Mouse (Mus musculus) limb, embryonic 11.5 days (tissue): ENCODE measurements around the gene Lcmt1. TPM values are rescaled to one million over a fixed set of nuclear protein-coding genes. Genes with fewer than 3 reads are reported as not detected.

ENCODE experiments used
- ATAC-seq: fragments of 200-750 bp; cut with Nextera tagmentation; 2 replicates; pipeline ENCODE4 v1.8.0; 2017; ENCODE audit warnings: low read depth; ENCODE audit not compliant: insufficient number of reproducible peaks, low FRiP score, low TSS enrichment
- DNase-seq: peaks from one replicate; pipeline ENCODE4 v3.0.0-alpha.2; 2015; ENCODE audit warnings: low spot score
- H3K27ac ChIP-seq: fragments of 300-500 bp; sonication (generic); replicated peaks from 2 replicates; pipeline ENCODE4 v1.5.1; 2014; ENCODE audit warnings: low read depth, mild to moderate bottlenecking, low read length
- H3K27me3 ChIP-seq: fragments of 300-500 bp; sonication (generic); 2 replicates; pipeline ENCODE4 v1.6.1; 2014; ENCODE audit warnings: mild to moderate bottlenecking, low read length, mixed read lengths; ENCODE audit not compliant: control insufficient read depth, insufficient read depth
- H3K36me3 ChIP-seq: fragments of 300-500 bp; sonication (generic); 2 replicates; pipeline ENCODE4 v1.6.1; 2014; ENCODE audit warnings: mild to moderate bottlenecking, low read length, moderate library complexity, mixed read lengths; ENCODE audit not compliant: control insufficient read depth, insufficient read depth
- H3K4me1 ChIP-seq: fragments of 300-500 bp; sonication (generic); 2 replicates; pipeline ENCODE4 v1.6.1; 2014; ENCODE audit warnings: low read length, mixed read lengths; ENCODE audit not compliant: control insufficient read depth, insufficient read depth
- H3K4me2 ChIP-seq: fragments of 300-500 bp; sonication (generic); 2 replicates; pipeline ENCODE4 v1.6.1; 2014; ENCODE audit warnings: low read depth, mild to moderate bottlenecking, moderate library complexity; ENCODE audit not compliant: severe bottlenecking
- H3K4me3 ChIP-seq: fragments of 300-500 bp; sonication (generic); 2 replicates; pipeline ENCODE4 v1.5.1; 2014; ENCODE audit warnings: low read depth, low read length
- H3K9ac ChIP-seq: fragments of 300-500 bp; sonication (generic); 2 replicates; pipeline ENCODE4 v1.6.1; 2014; ENCODE audit warnings: mild to moderate bottlenecking, low read length
- H3K9me3 ChIP-seq: fragments of 300-500 bp; sonication (generic); 2 replicates; pipeline ENCODE4 v1.6.1; 2016; ENCODE audit warnings: low read length; ENCODE audit not compliant: control insufficient read depth
- WGBS: fragments of 180-500 bp; shearing (Covaris S2); extraction: QIAGEN DNeasy Blood & Tissue Kit; methylation state at CpG from one replicate; pipeline ENCODE4 v1.1.7; 2014; 5-methylcytosine and 5-hydroxymethylcytosine counted together
- polyA plus RNA-seq: library from polyadenylated mRNA; unstranded; fragments of >200 nt; fragmentation: Nextera tagmentation; extraction: Ambion mirVana; gene quantifications from 2 replicates; pipeline ENCODE4 v1.2.1, GENCODE M21; 2014

The Lcmt1 gene
- 50.7 and 60.7 TPM in 2 replicates for polyA plus RNA-seq

DNA sequence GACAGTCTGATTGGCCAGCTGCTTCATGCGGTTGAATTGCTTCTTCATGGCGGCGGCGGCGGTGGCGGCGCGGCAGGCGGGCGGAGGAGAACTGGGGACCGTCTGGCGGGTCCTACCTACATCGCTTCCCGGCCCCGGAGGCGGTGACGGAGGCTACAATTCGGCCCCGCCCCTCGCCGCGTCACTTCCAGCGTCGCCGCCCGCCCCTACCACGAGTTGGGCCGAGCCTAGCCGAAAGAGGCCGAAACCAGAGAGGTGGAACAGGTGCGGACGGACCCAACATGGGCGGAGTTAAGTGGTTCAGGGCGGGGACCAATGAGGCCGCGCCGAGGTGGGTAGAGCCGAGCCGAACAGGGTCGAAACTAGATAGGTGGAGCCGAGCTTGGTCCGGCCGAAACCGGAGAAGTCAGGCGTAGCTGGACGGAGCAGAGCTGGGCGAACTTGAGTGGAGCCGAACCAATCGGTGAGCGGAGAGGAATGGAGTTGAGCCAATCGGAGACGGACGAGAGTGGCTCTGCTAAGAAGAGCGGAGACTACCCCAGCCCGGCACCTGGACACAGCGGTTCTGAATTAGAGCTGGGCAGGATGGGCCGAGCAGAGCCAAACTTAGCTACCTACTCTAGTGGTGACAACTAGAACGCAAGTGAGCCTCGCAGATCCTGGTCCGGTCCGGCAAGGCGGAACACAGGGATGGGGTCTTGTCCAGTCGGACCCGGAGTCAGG, at the start of gene Lcmt1, which contains the start of gene Arhgap17:
Lcmt1 (plus strand) TSS at position 26 of the 723 bp plus-strand sequence.
Arhgap17 (minus strand) TSS at position 157 of the 723 bp plus-strand sequence.
- Histone ChIP-seq H3K9me3 (no peaks in the 10 kb centered on the region), H3K27me3 (no peaks in the 10 kb centered on the region), H3K4me2 (peak within 1 kb of the TSS; percentile 69), H3K36me3 (no peaks in the 10 kb centered on the region), H3K9ac (peak within 1 kb of the TSS; percentile 89), H3K4me1 (peaks cover 12% of the 10 kb centered on the region), H3K27ac (peak within 1 kb of the TSS; percentile 85), H3K4me3 (peak within 1 kb of the TSS; percentile 55)
- DNase-seq (peak; percentile 98), ATAC-seq (peak; percentile 99)
- under 1% methylated on average over 64 of the region's 64 CpGs for WGBS

DNA sequence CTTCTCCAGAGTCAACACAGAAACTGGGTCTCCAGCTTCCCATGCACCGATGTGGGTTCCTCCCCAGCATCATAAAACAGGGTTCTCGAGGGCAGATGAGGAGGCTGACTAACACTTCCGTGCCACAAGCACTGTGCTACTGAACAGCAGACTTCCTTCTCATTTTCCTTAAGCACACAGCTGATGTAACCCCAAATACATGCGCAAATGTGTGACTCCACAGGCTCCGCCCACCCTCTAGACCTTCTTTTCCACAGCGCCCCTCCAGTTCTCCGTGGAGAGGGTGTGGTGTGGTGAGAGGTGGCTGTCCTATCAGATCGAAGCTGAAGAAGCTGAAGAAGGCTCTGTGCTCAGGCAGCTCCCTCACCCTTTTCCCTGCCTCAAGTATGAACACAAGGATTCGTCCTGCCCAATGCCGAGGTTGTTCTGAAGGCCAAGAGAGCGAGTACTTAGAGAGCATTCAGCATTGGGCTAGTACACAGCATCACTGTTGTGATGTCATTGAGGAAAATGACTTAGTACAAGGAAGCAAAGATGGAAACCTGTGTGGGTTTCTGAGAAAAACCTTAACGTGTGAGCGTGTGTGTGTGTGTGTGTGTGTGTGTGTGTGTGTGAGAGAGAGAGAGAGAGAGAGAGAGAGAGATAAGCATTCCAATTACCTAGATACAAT, 47.0 kb upstream of the Lcmt1 start:
- 88% methylated on average over 13 of the region's 13 CpGs for whole genome bisulfite sequencing
- no peaks in the 10 kb centered on the region for H3K9me3 ChIP-seq
- no peak overlapping the region for H3K9ac ChIP-seq
- H3K4me2 ChIP-seq = no peak overlapping the region
- no peaks in the 10 kb centered on the region for H3K27me3 ChIP-seq
- ATAC-seq = no peak
- H3K27ac ChIP-seq = no peak overlapping the region
- no peak for DNase-seq
- H3K36me3 ChIP-seq = peaks cover 8% of the 10 kb centered on the region
- H3K4me1 ChIP-seq = no peaks in the 10 kb centered on the region
- no peak overlapping the region for H3K4me3 ChIP-seq

DNA sequence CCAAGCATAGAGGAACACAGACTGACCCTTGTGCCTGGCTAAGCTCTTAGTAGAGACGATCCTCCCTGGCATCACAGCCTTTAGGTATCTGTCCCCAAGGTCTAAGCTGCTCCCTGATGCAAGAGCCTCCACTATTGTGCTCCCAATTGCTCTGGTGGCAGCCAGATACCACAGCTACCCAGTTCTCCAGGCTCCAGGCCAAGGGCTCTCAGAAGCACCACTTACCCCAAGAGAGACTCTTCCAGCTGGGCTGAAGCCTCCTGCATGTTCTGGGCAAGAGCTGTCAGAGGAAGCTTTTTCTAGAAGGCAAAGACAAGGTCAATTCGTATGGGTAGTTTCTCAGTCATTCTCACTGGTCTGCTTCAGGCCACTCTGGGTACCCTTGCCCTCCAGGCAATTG, 46.2 kb upstream of the Lcmt1 start:
- Histone ChIP-seq H3K36me3 (peaks cover 8% of the 10 kb centered on the region), H3K27ac (no peak overlapping the region), H3K9me3 (no peaks in the 10 kb centered on the region), H3K4me1 (no peaks in the 10 kb centered on the region), H3K4me2 (no peak overlapping the region), H3K9ac (no peak overlapping the region), H3K27me3 (no peaks in the 10 kb centered on the region), H3K4me3 (no peak overlapping the region)
- ATAC-seq = no peak
- DNase-seq = no peak
- WGBS = 86% methylated on average over 2 of the region's 2 CpGs

DNA sequence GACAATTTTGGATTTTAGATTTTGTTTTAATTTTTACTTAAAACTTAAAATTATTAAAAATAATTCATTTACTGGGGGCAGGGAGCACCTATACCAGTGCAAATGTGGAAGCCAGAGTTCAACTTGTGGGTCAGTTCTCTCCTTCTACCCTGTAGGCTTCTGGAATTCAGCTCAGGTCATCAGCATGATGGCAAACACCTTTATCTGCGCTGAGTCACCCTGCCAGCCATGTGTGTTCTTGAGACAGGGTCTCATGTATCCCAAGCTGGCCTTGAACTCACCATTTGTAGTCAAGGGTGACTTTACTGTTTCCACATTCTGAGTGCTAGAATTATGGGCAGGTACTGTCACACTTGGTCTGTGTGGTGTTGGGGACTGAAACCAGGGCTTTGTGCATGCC, 45.5 kb upstream of the Lcmt1 start:
- H3K36me3 ChIP-seq = peaks cover 8% of the 10 kb centered on the region
- WGBS = 100% methylated on average over 1 of the region's 1 CpGs
- H3K27ac ChIP-seq = no peak overlapping the region

DNA sequence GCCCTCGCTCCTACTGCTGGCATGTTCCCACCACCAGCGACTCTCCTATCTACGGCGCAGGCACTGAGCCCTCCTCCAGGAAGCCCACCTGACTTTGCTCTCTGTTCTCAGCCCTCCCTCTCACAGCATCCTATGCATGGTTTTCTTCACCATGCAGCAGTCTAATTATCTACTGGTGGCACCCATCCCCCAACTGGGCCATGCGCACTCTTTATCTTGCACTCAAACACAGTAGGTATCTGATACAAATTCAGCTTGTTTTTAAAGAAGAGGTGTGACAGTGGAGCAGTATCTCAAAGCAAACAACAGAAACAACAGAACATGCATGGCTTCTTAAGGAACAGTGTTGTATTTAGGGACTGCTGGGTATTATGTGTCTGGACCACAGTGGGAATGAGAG, 43.5 kb upstream of the Lcmt1 start:
- Histone ChIP-seq H3K9me3 (no peaks in the 10 kb centered on the region), H3K27me3 (no peaks in the 10 kb centered on the region), H3K4me2 (no peak overlapping the region), H3K4me1 (no peaks in the 10 kb centered on the region), H3K4me3 (no peak overlapping the region), H3K9ac (no peak overlapping the region), H3K27ac (no peak overlapping the region), H3K36me3 (peaks cover 8% of the 10 kb centered on the region)
- no peak for DNase-seq
- WGBS = 93% methylated on average over 5 of the region's 5 CpGs
- no peak for ATAC-seq

More for the DNA sequence above, 45.5 kb upstream of the Lcmt1 start:
- DNase-seq (no peak), ATAC-seq (no peak)
- Histone ChIP-seq H3K27me3 (no peaks in the 10 kb centered on the region), H3K4me2 (no peak overlapping the region), H3K9ac (no peak overlapping the region), H3K9me3 (no peaks in the 10 kb centered on the region), H3K4me1 (no peaks in the 10 kb centered on the region), H3K4me3 (no peak overlapping the region)

DNA sequence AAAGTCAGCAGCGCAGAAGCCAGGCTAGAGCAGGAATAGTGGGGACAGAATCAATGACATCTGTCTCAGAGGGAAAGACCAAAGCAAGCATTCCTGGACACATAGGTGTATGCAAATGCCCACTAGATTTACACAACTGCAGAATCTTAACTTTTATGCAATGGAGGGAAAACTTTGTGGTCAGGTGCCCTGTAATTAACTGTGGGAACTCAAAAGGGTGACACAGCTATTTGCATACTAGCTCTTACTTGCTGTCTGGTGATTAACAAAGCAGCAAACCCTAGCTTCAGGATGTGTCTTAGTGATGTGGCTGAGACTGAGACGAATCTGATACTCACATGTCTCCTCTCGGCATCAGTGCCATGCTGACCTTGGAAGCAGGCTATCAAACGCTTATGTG, 42.7 kb upstream of the Lcmt1 start:
- H3K36me3 ChIP-seq = peaks cover 8% of the 10 kb centered on the region

DNA sequence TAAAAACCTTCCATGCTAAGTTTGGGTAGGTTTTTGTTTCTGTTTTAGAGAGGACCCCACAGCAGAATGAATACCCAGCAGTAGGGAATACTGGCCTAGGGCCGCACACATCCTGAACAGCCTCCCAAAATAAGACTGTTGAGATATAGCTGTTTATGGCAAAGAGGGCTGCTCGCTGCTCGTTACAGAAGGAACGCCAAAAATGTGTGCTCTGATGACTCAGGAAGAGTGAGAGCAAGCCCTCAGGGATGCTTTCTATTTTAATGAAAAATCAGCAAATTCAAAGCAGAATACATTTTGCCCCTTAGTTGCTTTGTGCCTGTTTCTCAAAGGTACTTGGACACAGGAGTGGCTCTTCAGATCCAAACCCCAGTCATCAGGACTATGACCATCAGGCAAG, 41.7 kb upstream of the Lcmt1 start:
- H3K9ac ChIP-seq = no peak overlapping the region
- H3K4me3 ChIP-seq = no peak overlapping the region
- ATAC-seq (no peak), DNase-seq (no peak)
- peaks cover 8% of the 10 kb centered on the region for H3K36me3 ChIP-seq
- H3K4me1 ChIP-seq = no peaks in the 10 kb centered on the region
- no peak overlapping the region for H3K27ac ChIP-seq
- no peaks in the 10 kb centered on the region for H3K27me3 ChIP-seq
- 63% methylated on average over 4 of the region's 4 CpGs for WGBS
- H3K9me3 ChIP-seq = no peaks in the 10 kb centered on the region
- H3K4me2 ChIP-seq = no peak overlapping the region

More for the DNA sequence above, 42.7 kb upstream of the Lcmt1 start:
- Histone ChIP-seq H3K4me1 (no peaks in the 10 kb centered on the region), H3K4me3 (no peak overlapping the region), H3K27ac (no peak overlapping the region), H3K9me3 (no peaks in the 10 kb centered on the region), H3K27me3 (no peaks in the 10 kb centered on the region), H3K9ac (no peak overlapping the region), H3K4me2 (no peak overlapping the region)
- no peak for ATAC-seq
- 87% methylated on average over 4 of the region's 4 CpGs for WGBS
- DNase-seq = no peak

DNA sequence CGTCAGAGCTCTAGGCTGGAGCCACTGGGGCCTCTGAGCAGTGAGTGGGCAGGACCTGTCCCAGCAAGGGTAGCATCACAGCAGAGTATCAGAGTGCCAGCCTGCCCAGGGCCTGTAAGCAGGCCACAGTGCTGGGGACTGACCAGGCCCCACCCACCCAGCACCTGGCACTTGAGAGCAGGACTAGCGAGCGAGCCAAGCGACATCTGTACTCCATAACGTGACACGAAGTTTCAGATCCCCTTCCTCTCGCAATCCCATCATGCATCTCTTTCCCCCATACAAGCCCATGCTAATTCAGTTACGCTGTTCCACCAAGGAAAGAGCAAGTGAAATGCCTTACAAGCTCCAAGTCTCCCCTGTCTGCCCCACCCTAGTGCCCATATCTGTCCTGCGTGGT, 39.1 kb upstream of the Lcmt1 start:
- Histone ChIP-seq H3K9me3 (no peaks in the 10 kb centered on the region), H3K4me1 (no peaks in the 10 kb centered on the region), H3K36me3 (peaks cover 7% of the 10 kb centered on the region; the same call in 1 of the 2 replicates), H3K4me3 (no peak overlapping the region), H3K27me3 (no peaks in the 10 kb centered on the region), H3K9ac (no peak overlapping the region), H3K27ac (no peak overlapping the region), H3K4me2 (no peak overlapping the region)
- DNase-seq (no peak), ATAC-seq (0 out of 2 replicates have a peak, but pooled peaks have one; percentile 47)
- WGBS = 83% methylated on average over 9 of the region's 9 CpGs
